ENCODE assay signal across 8 mouse cellular contexts in genomic region chr8:88201641-88202040, GRCm38 (mm10). TPM values are rescaled to one million over a fixed set of nuclear protein-coding genes. Genes with fewer than 3 reads are reported as not detected.
A peak's percentile ranks its signal among the peaks of the same experiment; 100 is the strongest.
DNase-seq lines count a peak whose midpoint lies in the region; ATAC-seq lines count a peak whose summit lies in the region.

No protein-coding gene starts in this region.

- peaks cover 11% of the 10 kb centered on the region; the same call in 1 of the 2 replicates for H3K36me3 ChIP-seq in embryonic facial prominence, embryonic 13.5 days
- H3K36me3 ChIP-seq in hindbrain, embryonic 16.5 days (ENCODE audit: control insufficient read depth, insufficient read depth, low read length), result no peaks in the 10 kb centered on the region
- no peaks in the 10 kb centered on the region for H3K36me3 ChIP-seq in midbrain, embryonic 12.5 days

- H3K4me1 ChIP-seq in embryonic facial prominence, embryonic 13.5 days, result peaks cover 27% of the 10 kb centered on the region
- peaks cover 34% of the 10 kb centered on the region for H3K4me1 ChIP-seq in hindbrain, embryonic 16.5 days (ENCODE audit: control insufficient read depth, insufficient read depth, low read depth, low read length)
- H3K4me1 ChIP-seq in midbrain, embryonic 12.5 days, result peaks cover 40% of the 10 kb centered on the region

- no peaks in the 10 kb centered on the region for H3K9me3 ChIP-seq in embryonic facial prominence, embryonic 13.5 days
- no peaks in the 10 kb centered on the region for H3K9me3 ChIP-seq in hindbrain, embryonic 16.5 days (ENCODE audit: control insufficient read depth, low read length)
- H3K9me3 ChIP-seq in midbrain, embryonic 12.5 days, result no peaks in the 10 kb centered on the region

- H3K27me3 ChIP-seq in embryonic facial prominence, embryonic 13.5 days, result no peaks in the 10 kb centered on the region
- H3K27me3 ChIP-seq in hindbrain, embryonic 16.5 days (replicated peaks; ENCODE audit: control insufficient read depth, insufficient read depth, low read length), result no peaks in the 10 kb centered on the region
- no peaks in the 10 kb centered on the region for H3K27me3 ChIP-seq in midbrain, embryonic 12.5 days

- WGBS in embryonic facial prominence, embryonic 13.5 days, result 37% methylated on average over 3 of the region's 3 CpGs
- 56% methylated on average over 3 of the region's 3 CpGs for WGBS in hindbrain, embryonic 16.5 days
- WGBS in midbrain, embryonic 12.5 days, result 43% methylated on average over 3 of the region's 3 CpGs

- peak; percentile 16 for DNase-seq in kidney, adult 18-20 months
- DNase-seq in kidney, postnatal 4 days, result no peak
- no peak for DNase-seq in T-cell, adult 2 months (ENCODE audit: low spot score)
- DNase-seq in spleen, adult 18-20 months, result no peak
- no peak for DNase-seq in gastrocnemius, adult 18-20 months (ENCODE audit: low spot score)

- peak overlapping the region; percentile 98 for H3K4me2 ChIP-seq in embryonic facial prominence, embryonic 13.5 days
- H3K4me2 ChIP-seq in hindbrain, embryonic 16.5 days (ENCODE audit: low read length), result peak overlapping the region; percentile 93
- peak overlapping the region; percentile 92 for H3K4me2 ChIP-seq in midbrain, embryonic 12.5 days (replicated peaks)

- H3K4me3 ChIP-seq in embryonic facial prominence, embryonic 13.5 days, result peak overlapping the region; percentile 89
- H3K4me3 ChIP-seq in hindbrain, embryonic 16.5 days (ENCODE audit: low read length), result peak overlapping the region; percentile 92; the same call in 1 of the 2 replicates
- H3K4me3 ChIP-seq in midbrain, embryonic 12.5 days, result peak overlapping the region; percentile 76

- 0 out of 2 replicates have a peak overlapping the region, but pooled peaks have one; percentile 22 for H3K9ac ChIP-seq in embryonic facial prominence, embryonic 13.5 days
- H3K9ac ChIP-seq in hindbrain, embryonic 16.5 days (ENCODE audit: low read depth, low read length), result peak overlapping the region; percentile 5; the same call in 1 of the 2 replicates
- H3K9ac ChIP-seq in midbrain, embryonic 12.5 days (replicated peaks), result no peak overlapping the region; the same call in 1 of the 2 replicates

- ATAC-seq in embryonic facial prominence, embryonic 13.5 days (ENCODE audit: insufficient number of reproducible peaks, insufficient read depth, low FRiP score, low TSS enrichment, low read depth), result no peak
- ATAC-seq in hindbrain, embryonic 16.5 days, result no peak
- no peak for ATAC-seq in midbrain, embryonic 12.5 days (ENCODE audit: low FRiP score, low read depth)

- H3K27ac ChIP-seq in embryonic facial prominence, embryonic 13.5 days, result no peak overlapping the region
- H3K27ac ChIP-seq in hindbrain, embryonic 16.5 days (ENCODE audit: low read depth, low read length), result no peak overlapping the region
- H3K27ac ChIP-seq in midbrain, embryonic 12.5 days (replicated peaks), result no peak overlapping the region

RNA-seq across cellular contexts. Expression of gene Tent4b, which starts 2.6 kb away (rescaled TPM):
- 9.1 and 11.1 TPM in 2 replicates for polyA plus RNA-seq in embryonic facial prominence, embryonic 13.5 days (2015; fragmentation: Nextera tagmentation; extraction: Ambion mirVana)
- polyA plus RNA-seq in hindbrain, embryonic 16.5 days (2015; fragmentation: Nextera tagmentation; extraction: Ambion mirVana), result 7.7 and 8.5 TPM in 2 replicates
- polyA plus RNA-seq in midbrain, embryonic 12.5 days (2016; fragmentation: Nextera tagmentation; extraction: Ambion mirVana), result 11.8 and 15.1 TPM in 2 replicates
- total RNA-seq in gastrocnemius, adult 18-20 months (2021), result 10 to 100 TPM; 13.0 to 15.3 TPM
